Mouse (Mus musculus): ENCODE measurements around the gene Qrsl1. TPM values are rescaled to one million over a fixed set of nuclear protein-coding genes. Genes with fewer than 3 reads are reported as not detected.
"Not testable (repeated sequence)": the region's sequence is repeated elsewhere in the genome, so short reads cannot be mapped to it uniquely, and the experiment has no call there.

Qrsl1 gene
- 10 to 100 TPM; 13.8 to 15.9 (median 14.8) TPM for total RNA-seq (2022)

DNA sequence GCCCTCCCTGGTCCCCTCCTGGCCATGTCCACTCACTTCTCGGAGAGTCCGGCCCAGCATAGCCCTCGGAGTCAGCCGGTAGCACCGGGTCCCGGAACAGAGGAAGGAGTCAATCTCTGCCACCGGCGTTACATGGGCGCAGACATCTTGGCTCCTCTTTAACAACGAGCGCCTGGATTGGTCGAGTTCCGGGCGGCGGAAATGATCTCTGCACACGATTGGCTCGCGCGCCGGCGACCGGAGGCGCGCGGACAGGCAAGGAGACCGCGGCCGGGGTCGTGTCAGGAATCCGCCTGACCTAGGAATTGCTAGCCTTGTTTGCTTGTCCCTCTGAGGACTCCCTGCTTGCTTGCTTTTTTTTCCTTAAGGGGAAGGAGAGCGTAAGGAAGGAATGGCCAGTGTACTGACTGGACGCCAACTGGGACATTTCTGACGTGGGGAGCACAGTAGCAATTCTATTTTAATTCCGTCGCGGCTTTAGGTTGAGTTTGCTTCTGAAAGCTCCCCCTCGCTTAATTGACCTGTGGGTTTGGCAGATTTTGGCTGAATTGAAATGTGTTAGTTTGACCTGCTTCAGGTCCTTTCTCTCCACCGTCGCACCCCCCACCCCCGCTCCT is at the start of gene Qrsl1, which contains the start of gene Rtn4ip1:
Gene Qrsl1, minus strand, starts transcription at position 168 of the 617 bp plus-strand sequence.
Gene Rtn4ip1, plus strand, starts transcription at position 230 of the 617 bp plus-strand sequence.
- peak; percentile 90 to 95 for DNase-seq (ENCODE audit: low spot score in 2 of 2)

DNA sequence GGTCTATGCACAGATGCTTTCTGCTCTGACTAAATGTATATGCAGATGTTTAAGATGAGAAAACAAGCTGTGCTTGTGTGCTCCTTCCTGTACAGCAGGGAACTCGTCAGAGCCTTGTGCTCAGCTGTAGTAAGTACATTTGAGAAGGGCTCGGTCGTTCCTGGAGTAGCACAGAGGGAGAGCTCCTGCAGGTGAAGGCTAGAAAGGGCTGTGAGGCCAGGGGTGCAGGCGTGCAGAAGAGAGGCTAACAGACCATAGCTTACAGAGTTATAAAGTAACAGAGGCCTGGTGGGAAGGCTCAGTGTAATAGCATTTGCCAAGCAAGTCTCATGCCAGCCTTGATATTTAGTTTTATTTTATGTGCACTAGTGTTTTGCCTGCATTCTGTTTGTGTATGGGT is 43.9 kb upstream of the Qrsl1 start:
- no peak for DNase-seq (ENCODE audit: low spot score in 2 of 2)

DNA sequence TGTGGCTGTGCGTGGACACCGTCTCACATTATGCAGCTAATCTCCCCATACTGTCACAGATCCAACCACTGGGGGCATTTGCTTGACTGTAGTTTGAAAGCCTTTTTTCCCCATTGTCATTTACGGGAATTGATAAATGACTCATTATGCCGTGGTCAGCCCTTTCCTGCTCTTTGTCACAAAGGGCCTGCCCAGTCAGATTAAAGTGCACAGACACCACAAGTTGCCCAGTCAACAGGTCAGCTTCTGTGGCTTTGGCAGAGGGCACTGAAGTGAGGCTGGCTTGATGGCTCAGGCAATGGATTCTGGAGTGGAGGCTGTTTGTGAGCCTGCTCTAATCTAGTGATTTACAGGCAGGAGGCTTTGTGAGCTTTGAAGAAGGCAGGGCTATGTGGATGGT is 42.2 kb upstream of the Qrsl1 start:
- no peak for DNase-seq (ENCODE audit: low spot score in 2 of 2)

DNA sequence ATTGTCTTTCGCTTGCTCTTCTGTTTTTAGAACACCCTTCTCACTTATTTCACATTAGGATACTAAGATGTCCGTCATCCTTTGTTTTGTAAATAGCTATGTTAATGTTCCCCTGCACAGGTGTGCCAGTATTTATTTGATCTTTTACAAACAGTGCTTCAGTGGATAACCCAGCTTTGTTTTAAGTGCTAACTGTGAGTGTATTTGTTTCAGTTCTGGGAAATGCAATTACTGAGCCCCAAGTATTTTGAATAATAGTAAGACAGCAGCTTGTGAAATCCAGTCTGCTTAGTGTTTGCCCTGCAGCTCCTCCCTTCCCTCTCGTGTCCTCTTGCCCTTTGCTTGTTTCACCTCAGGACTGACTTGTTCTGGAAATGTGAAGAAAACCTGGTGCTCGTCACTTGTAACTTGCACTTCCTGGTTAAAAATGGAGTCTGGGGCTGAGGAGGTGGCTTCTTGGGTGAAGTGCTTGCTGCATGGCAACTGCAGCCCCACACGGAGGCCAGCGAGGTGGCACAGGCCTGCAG is 37.7 kb upstream of the Qrsl1 start:
- DNase-seq (ENCODE audit: low spot score in 2 of 2): no peak

DNA sequence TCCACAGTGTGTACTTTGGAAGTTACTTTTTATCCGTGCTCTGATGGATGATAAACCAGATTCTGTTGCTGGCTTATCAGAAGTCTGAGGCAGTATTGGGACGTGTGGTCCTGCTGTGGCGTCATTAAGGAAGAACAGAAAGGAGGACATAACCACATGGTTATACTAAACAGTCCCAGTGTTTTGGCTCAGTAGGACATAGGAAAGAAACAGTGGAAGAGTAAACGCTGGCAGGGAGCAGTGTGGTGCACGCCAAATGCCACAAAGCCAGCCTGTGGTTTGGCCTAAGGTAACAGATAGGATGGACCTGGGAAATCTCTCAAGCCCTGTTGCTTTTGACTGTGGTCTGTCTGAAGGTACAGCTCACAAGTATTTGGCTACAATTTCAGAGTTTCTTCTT is 27.1 kb upstream of the Qrsl1 start:
- no peak for DNase-seq (ENCODE audit: low spot score in 2 of 2)

DNA sequence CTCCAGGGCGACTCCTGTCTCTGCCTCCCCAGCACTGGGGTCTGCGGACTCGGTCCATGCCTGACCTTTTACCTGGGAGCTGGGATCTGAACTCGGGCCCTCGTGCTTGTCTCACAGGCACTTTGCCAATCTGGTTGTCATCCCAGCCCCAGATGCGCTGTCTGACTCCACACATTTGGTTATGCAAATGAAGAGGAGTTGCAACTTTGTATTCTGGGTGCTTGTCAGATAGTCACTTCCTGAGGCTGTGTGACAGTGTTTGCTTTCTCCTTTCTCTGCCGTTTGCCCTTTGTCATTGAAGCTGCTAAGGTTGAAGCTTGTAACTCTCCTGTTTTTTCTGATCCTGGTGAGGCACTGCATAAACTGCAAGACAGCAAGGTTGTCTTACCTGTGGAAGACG is 26.2 kb upstream of the Qrsl1 start:
- DNase-seq (ENCODE audit: low spot score in 2 of 2): no peak

DNA sequence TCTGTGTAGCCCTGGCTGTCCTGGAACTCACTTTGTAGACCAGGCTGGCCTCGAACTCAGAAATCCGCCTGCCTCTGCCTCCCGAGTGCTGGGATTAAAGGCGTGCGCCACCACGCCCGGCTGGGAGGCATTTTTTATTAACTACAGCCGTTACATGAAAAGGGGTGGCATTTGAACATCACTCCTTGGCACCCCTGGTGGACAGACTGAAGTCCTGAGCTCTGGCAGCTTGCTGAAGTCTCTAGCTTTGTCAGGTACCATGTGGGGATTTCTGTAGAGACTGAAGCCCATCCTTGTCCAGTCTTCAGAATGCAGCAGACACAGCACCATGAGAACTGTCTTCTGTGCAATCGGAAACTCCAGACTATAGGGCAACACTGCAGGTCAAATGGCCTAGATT is 24.2 kb upstream of the Qrsl1 start:
- not testable (repeated sequence) for DNase-seq (ENCODE audit: low spot score in 2 of 2)

DNA sequence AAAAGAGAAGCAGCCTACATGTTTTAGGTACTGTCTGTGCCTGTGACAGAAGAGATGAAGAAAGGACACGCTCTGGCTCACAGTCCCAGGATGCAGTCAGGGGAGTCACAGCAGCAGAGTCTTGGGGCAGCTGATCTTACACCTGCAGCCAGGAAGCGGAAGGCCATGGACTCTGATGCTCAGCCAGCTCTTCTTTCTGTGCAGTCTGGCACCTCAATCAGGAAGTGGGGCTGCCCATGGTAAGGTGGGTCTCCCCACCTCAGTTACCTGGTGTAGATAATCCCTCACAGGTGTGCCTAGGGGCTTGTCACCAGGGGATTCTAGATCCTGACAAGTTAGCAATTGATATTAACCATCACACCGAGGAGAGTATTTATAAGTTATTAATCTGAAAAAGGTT is 21.6 kb upstream of the Qrsl1 start:
- no peak for DNase-seq (ENCODE audit: low spot score in 2 of 2)

DNA sequence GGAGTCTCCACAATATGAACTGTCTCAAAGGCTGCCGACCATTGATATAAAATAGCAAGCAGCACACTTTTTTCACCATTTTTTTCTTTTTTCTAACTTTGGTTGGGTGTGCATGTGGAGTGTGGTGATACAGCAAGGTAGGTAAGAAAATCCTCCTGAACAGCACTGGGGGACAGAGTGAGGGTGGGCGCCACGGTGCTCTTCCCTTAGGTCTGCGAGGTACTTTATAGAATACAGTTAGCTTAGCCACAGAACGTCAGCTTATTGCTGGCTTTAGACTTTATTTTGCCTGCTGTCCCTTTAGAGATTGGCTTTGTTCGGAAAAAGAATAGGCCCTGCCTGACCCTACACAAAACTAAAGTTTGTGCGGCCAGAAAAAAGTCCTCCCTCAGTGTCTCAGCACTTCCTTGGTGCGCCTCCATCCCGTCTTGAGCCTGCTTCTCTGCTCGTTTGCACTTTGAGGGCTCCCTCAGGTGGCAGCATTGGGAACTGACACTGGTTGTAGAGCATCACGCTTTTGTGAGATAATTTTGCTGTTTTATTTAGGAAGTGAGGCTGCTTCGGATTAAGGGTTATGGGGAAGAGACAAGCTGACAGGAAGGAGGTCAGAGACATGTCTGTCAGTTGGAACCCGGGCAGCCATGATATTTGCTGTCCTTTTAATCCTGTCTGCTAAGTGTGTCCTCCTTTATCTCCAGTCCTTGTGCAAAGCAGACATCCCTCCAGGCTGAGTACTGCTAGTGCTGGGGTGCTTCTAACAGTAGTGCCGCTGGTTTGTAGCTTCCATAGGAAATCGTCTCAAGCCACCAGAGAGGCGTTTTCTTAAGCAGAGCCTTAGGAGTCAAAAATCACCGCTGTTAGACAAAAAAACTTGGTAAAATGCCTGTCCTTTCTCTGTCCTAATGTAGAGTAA is 17.4 kb upstream of the Qrsl1 start:
- peak; percentile 38 to 69 for DNase-seq (ENCODE audit: low spot score in 2 of 2)

DNA sequence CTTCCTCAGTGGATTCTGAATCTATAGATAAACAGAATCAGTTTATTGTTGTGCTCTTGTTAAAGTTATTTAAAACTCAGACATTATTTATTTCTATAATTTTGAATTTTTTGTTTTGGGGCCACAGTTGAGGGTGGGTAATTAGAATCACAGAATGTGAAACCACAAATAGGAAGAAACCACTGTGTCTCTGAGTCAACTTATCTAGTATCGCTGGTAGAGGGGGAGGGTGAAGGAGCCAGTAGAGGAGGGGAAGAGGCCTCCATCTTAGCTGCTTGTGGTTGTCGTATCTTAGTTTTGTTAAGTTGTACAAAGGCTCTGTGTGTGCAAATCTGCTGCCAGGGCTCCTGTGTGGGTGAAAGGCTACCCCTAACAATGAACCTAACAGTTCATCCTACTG is 15.2 kb upstream of the Qrsl1 start:
- no peak for DNase-seq (ENCODE audit: low spot score in 2 of 2)

DNA sequence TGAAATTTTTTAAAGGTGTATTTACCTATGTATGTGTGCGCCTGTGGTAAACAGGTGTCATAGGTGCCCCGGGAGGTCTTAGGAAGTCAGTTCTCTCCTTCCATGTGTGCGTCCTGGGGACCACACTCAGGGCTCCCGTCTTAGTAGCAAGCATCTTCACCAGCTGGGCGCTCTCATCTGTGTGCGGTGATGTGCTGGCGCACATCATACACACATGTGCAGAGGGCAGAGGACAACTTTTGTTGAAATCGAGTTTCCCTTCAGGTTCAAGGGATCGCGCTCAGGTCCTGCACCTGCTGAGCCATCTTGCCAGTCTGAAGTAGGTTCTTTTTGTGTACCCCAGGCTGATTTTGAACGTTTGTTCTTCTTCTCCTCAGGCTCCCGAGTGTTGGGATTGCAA is 14.6 kb upstream of the Qrsl1 start:
- no peak for DNase-seq (ENCODE audit: low spot score in 2 of 2)

DNA sequence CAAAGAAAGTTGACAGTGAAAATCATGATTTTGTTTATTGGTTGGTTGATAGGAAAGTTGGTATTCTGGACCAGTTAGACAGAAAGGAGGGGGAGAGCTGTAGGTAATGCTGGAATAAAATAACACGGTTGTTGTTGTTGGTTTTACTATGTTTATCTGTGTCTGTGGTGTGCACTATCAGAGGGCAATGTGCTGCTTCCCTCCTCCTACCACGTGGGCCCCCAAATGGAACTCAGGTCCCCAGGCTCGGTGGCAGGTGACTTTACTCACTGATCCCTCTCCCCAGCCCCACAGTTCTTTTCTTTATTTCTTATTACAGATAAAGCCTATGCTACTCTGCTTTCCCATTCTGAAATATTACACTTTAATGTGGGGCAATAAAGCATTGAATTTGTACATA is 10.7 kb upstream of the Qrsl1 start:
- DNase-seq (ENCODE audit: low spot score in 2 of 2): no peak

DNA sequence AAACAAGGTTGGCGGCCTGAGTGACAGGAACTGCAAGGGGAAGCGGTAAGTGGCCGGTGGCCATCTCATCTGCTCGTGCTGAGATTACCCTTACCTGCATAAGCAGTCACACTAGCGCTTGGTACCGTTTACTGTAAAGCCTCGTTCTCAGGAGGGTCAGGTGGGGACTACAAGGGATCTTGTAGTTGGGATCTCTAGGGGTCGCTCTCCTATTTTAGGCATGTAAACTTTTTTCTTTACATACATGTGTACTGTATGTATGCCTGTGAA is 9.3 kb upstream of the Qrsl1 start:
- no peak for DNase-seq (ENCODE audit: low spot score in 2 of 2)

DNA sequence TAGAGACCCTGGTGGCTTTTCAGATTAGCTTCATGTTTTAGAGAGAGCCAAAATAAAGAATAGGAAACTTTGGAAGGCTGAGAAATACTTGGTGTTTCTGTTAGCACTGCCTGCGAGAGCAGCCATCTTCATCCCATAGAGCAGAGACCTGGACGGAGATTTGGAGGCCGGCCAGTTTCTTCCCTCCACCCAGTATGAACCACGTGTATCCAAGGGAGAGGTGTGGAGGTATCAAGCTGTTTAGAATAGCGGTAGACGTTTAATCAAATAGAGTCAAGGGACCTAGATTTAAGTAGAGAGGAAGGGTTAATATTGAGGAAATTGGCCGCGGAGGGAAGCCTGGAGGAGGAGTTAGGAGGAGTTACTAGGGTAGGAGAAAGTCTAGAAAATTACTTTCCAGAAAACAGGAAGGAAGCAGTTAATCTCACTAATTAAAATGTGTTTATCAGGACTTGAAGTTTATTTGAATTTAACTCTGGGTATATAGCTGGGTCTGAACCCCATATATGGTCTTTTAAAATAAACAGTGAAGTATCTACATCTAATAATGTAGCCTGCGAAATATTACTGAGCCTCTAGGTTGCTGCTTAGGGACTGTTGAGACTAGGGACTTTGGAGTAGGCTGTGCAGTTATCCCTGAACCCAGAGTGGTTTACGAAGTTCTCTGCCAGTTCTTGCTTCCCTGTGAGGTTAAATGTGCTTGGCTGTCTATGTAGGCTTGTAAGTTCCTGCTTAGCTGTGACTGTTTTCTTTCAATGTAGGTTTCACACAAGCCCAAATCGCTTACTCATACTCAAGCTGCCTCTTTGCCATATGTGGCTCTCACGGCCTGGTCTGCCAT is 8.7 kb upstream of the Qrsl1 start:
- DNase-seq (ENCODE audit: low spot score in 2 of 2): no peak

DNA sequence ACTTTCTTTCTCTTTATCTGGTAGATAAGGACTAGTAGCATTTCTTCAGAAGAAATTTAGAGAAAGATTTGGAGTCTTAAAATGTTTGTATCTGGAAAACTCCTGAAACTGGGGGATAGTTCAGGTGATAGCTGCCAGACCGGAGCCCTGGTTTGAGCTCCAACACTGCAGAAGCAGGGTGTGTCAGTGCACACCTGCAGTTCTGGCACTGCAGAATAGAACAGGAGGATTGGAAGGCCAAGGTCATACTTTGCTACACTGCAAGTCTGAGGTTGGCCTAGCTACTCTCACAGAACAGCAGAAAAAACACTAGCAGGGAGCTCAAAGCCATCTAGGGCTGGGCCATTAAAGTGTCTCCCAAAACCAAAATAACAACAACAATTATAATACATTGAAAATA is 3.0 kb upstream of the Qrsl1 start:
- no peak for DNase-seq (ENCODE audit: low spot score in 2 of 2)

DNA sequence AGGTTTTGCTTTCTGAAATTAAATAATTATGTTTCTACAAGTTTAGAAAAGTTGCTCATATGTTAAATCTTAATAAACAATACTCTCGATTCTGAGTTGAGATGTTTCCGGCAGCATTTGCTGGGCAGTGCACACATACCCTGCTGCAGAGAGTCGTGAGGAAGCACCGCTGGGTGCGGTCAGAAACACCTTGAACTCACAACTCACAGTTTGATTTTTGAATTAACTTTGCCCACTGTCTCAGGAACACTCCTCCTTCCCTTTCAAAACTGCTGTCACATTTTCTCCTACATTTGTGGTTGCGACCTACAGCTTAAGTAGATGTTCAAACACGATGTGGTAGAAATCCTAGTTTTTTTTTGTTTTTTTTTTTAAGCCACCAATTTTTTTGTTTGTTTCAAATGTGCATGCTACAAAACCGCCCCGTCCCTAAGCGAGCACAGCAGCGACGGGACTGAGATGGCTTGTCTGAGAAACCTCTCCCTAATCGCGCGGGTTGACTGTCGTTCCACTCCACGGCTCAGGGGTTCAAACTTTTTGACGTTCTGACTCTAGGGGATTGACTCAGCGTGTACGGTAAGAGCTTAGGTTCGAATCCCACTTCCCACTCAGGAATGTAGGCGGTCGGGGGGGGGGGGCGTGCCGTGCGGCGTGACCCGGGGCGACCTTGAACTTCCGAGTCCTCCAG is 518 bp downstream of the Qrsl1 start:
- no peak for DNase-seq (ENCODE audit: low spot score in 2 of 2)

DNA sequence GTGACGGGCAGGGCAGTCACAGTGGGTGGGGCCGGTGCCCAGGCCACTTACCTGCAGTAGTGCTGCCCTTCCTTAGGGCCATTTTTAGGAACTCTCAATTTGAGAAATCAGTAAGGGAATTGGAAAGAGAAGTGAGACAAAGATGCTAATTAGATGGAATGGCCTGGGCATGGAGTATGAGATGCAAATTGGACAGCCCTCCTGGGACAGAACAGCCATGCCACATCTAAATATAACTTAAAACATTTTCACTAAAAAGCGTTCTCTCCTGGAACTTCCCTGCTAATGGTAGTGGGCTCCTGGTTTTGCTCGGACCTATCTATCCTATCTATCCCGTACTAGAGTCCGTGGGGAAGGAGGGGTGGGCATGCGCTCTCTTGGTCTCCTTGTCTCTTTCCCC is 3.3 kb downstream of the Qrsl1 start:
- DNase-seq (ENCODE audit: low spot score in 2 of 2): no peak

DNA sequence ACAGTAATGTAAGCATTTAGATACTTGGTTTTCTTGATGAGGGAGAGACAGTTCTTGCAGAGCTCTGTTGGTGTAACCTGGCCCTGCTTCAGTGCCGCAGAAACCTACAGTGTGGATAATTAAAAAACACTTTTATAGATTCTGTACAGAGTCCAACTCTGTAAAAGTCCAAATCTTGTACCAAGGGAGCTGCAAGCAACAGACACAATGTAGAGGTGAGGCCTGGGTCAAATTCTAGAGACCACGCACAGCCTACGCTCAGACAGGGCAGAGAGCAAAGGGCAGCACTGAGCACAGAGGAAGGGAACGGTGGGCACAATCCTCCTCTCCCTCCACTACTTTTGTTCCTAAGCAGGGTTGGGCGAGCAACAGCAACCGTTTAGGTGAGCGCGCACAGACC is 5.5 kb downstream of the Qrsl1 start:
- DNase-seq (ENCODE audit: low spot score in 2 of 2): no peak

DNA sequence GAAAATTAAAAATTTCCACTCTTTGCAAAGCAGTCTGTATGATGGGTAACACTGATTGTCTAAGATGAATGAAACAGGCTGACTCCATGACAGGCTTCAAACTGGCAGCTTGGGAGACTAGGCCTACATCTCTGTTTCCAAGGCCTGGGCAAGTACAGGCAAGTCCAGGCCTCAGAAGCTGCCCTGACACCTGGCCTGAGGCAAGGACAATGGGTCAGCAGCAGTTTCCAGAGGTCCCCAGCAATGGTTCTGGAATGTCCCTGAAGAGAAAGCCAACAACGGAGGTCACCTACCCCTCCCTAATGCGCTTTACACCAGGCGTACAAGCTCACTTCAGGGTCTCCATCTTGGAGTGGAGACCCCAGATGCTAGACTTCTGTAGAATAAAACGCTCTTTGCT is 8.6 kb downstream of the Qrsl1 start:
- no peak for DNase-seq (ENCODE audit: low spot score in 2 of 2)

DNA sequence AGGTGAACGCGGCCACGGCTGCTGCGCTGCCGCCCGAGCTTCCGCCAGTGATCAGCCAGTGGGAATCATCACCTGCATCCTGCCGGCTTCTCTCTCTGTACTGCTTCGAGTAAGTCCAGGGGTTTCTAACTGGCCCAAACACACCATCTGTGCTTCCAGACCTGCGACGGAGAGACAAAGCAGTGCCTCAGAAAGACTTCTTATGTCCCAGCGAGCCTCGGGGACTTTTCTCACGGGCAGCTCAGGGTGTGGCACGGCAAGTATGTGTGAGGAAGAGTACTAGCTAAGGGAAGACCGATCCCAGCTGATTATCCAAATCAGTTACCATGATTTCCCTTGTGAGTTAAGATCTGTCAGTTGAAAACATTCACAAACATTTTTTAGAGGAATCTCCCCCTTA is 12.6 kb downstream of the Qrsl1 start:
- DNase-seq (ENCODE audit: low spot score in 2 of 2): no peak

DNA sequence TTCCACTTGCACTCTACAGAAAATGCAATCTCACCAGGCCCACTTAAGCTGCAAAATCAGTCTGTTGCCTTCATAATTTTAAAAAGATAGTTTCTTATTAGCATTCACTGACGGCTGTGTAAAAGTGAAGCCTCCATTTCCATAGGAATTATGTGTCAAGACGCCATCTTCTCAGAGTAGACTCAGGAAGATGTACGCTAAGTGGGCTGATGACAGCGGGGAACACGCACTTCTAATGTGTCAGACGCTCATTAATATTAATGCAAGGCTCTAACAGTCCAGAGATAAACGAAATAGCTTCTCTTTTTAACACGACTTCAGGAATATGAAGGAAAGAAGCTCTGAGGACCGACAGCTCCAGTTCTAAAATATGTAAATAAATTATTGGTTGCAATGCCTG is 13.9 kb downstream of the Qrsl1 start:
- no peak for DNase-seq (ENCODE audit: low spot score in 2 of 2)

All from layer of hippocampus, adult 8-10 months (tissue).